Mouse (Mus musculus): ENCODE results near the gene Rhag.

Gene Rhag

DNA sequence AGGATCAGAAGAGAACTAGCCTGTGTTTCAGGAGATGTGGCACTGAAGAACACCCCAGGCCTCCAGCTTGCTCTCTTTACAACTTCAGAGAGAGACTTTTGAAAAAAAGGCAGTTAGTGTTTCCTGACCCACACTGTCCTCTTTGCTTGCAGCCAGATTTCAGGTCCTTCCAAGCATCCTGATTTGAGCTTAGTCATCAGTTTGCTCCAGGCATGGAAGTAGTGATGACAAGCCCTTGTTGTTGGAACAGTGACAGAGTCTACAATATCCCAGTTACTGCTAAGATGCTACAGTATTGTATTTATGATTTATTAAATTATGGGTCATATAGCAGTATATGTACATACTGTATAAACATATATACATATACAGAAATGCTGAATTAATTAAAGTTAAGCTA is 2.9 kb upstream of the Rhag start:
- Histone ChIP-seq H3K9me3 (ENCODE audit: low read length) (no peaks in the 10 kb centered on the region), H3K4me1 (replicated peaks; ENCODE audit: low read depth, low read length) (no peaks in the 10 kb centered on the region), H3K4me3 (replicated peaks; ENCODE audit: low read length) (no peak overlapping the region), H3K27me3 (ENCODE audit: insufficient read depth, low read length) (no peaks in the 10 kb centered on the region), H3K36me3 (ENCODE audit: insufficient read depth, low read length) (no peaks in the 10 kb centered on the region)
- TF ChIP-seq CTCF (conservative IDR thresholded peaks at IDR 0.05; ENCODE audit: low read length): no peak
- no peak for TF ChIP-seq POU5F1 (IDR thresholded peaks at IDR 0.05; ENCODE audit: borderline replicate concordance, low read length)
- no peak for TF ChIP-seq NANOG (IDR thresholded peaks at IDR 0.05; ENCODE audit: borderline replicate concordance, low read length)

DNA sequence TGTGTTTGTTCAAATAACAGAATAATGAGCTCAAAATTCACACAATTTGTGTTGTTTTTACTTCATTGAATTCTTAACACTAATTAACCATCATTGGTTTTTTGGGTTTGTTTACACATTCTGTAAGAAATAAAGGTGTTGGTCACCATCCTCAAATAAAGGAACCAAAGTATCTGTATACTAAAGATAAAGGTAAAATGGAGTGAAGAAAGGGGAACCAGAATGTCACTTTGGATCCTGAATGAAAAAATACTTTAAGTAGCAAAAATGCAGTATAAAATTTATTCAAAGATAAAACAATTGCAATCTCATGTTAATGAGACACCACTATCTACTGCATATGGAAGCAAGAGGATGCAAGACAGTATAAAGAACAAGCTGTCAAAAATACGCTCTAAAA is 634 bp downstream of the Rhag start:
- H3K4me3 ChIP-seq (replicated peaks; ENCODE audit: low read length): no peak overlapping the region
- no peaks in the 10 kb centered on the region for H3K4me1 ChIP-seq (replicated peaks; ENCODE audit: low read depth, low read length)
- H3K9me3 ChIP-seq (ENCODE audit: low read length): no peaks in the 10 kb centered on the region
- H3K27me3 ChIP-seq (ENCODE audit: insufficient read depth, low read length): no peaks in the 10 kb centered on the region
- TF ChIP-seq POU5F1 (IDR thresholded peaks at IDR 0.05; ENCODE audit: borderline replicate concordance, low read length): no peak
- TF ChIP-seq CTCF (conservative IDR thresholded peaks at IDR 0.05; ENCODE audit: low read length): no peak
- TF ChIP-seq NANOG (IDR thresholded peaks at IDR 0.05; ENCODE audit: borderline replicate concordance, low read length): no peak
- no peaks in the 10 kb centered on the region for H3K36me3 ChIP-seq (ENCODE audit: insufficient read depth, low read length)

DNA sequence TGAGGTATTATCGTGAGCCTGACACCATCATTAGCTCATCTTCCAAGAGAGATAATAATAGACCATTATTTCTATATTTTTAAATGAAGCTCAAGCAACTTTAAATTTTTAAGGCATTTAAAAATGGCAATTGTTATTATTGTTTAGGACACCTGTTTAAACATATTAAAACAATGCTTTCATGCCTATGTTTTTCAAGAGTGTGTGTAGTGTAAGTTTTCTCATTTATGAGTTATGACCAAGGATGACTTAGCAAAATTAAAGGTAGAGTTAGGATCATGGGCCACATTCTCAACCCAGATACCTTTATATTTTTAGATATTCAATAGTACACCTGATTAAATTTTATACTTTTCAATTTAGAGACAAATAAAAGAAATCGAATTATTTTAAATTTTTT is 1.3 kb downstream of the Rhag start:
- no peaks in the 10 kb centered on the region for H3K9me3 ChIP-seq (ENCODE audit: low read length)
- TF ChIP-seq NANOG (IDR thresholded peaks at IDR 0.05; ENCODE audit: borderline replicate concordance, low read length) (no peak), POU5F1 (IDR thresholded peaks at IDR 0.05; ENCODE audit: borderline replicate concordance, low read length) (no peak), CTCF (conservative IDR thresholded peaks at IDR 0.05; ENCODE audit: low read length) (no peak)
- no peaks in the 10 kb centered on the region for H3K4me1 ChIP-seq (replicated peaks; ENCODE audit: low read depth, low read length)
- H3K27me3 ChIP-seq (ENCODE audit: insufficient read depth, low read length): no peaks in the 10 kb centered on the region
- H3K4me3 ChIP-seq (replicated peaks; ENCODE audit: low read length): no peak overlapping the region
- no peaks in the 10 kb centered on the region for H3K36me3 ChIP-seq (ENCODE audit: insufficient read depth, low read length)

DNA sequence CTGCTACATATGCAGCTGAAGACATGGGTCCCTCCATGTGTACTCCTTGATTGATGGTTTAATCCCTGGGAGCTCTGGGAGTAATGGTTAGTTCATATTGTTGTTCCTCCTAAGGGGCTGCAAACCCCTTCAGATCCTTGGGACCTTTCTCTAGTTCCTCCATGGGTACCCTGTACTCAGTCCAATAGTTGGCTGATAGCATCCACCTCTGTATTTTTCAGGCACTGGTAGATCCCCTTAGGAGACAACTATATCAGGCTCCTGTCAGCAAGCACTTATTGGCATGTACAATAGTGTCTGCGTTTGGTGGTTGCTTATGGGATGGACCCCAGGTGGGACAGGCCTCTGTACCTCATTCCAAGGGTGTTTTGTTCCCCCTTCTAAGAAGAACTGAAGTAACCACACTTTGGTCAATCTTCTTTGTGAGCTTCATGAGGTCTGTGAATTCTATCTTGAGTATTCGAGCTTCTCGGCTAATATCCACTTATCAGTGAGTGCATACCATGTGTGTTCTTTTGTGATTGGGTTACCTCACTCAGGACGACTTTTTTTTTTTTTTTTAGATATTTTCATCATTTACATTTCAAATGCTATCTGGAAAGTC is 6.5 kb downstream of the Rhag start:
- H3K27me3 ChIP-seq (ENCODE audit: insufficient read depth, low read length): no peaks in the 10 kb centered on the region
- no peak overlapping the region for H3K4me3 ChIP-seq (replicated peaks; ENCODE audit: low read length)
- H3K36me3 ChIP-seq (ENCODE audit: insufficient read depth, low read length): no peaks in the 10 kb centered on the region
- H3K4me1 ChIP-seq (replicated peaks; ENCODE audit: low read depth, low read length): no peaks in the 10 kb centered on the region
- H3K9me3 ChIP-seq (ENCODE audit: low read length): no peaks in the 10 kb centered on the region
- TF ChIP-seq CTCF (conservative IDR thresholded peaks at IDR 0.05; ENCODE audit: low read length): no peak
- no peak for TF ChIP-seq POU5F1 (IDR thresholded peaks at IDR 0.05; ENCODE audit: borderline replicate concordance, low read length)
- TF ChIP-seq NANOG (IDR thresholded peaks at IDR 0.05; ENCODE audit: borderline replicate concordance, low read length): no peak

DNA sequence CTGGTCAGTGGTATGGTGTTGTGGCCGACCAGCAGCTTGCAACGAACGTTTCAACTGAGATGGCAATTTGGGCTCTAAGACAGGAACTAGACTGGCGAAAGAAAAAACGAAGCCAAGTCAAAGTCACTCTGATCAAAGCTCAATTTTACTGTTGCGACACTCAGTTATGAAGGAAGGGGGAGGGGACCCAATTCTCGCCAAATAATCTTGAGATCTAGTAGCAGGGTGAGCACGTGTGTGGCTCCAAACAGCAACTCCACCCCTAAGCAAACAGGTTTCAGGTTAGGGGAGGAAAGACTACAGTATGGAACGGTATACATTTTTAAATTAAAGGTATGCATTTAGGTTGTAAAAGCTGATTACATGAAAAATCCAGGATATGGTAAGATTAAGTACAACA is 10.6 kb downstream of the Rhag start:
- no peaks in the 10 kb centered on the region for H3K4me1 ChIP-seq (replicated peaks; ENCODE audit: low read depth, low read length)
- H3K36me3 ChIP-seq (ENCODE audit: insufficient read depth, low read length): no peaks in the 10 kb centered on the region
- H3K4me3 ChIP-seq (replicated peaks; ENCODE audit: low read length): no peak overlapping the region
- H3K27me3 ChIP-seq (ENCODE audit: insufficient read depth, low read length): no peaks in the 10 kb centered on the region
- TF ChIP-seq CTCF (conservative IDR thresholded peaks at IDR 0.05; ENCODE audit: low read length) (no peak), POU5F1 (IDR thresholded peaks at IDR 0.05; ENCODE audit: borderline replicate concordance, low read length) (no peak), NANOG (IDR thresholded peaks at IDR 0.05; ENCODE audit: borderline replicate concordance, low read length) (no peak)
- H3K9me3 ChIP-seq (ENCODE audit: low read length): no peaks in the 10 kb centered on the region

DNA sequence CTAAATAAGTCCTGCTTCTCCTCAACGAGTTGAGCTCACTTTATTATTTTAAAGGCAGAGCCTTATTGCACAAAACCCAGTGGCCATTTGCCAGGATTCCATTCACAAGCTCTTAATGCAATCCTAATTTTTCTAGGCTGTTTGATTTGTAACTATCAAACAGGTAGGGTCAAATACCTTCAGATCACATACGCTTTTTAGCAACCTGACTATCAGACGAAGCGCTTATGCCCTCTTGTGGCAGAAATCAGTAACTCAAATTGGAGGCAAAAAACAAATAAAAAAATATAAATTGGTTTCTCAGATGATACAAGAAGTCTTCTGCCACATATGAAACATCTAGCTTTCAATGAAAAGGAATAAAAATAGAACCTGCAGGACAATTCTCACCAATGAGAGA is 12.9 kb downstream of the Rhag start:
- Histone ChIP-seq H3K36me3 (ENCODE audit: insufficient read depth, low read length) (no peaks in the 10 kb centered on the region), H3K9me3 (ENCODE audit: low read length) (no peaks in the 10 kb centered on the region), H3K4me3 (replicated peaks; ENCODE audit: low read length) (no peak overlapping the region), H3K27me3 (ENCODE audit: insufficient read depth, low read length) (no peaks in the 10 kb centered on the region), H3K4me1 (replicated peaks; ENCODE audit: low read depth, low read length) (no peaks in the 10 kb centered on the region)
- TF ChIP-seq CTCF (conservative IDR thresholded peaks at IDR 0.05; ENCODE audit: low read length): peak; percentile 52
- TF ChIP-seq POU5F1 (IDR thresholded peaks at IDR 0.05; ENCODE audit: borderline replicate concordance, low read length): no peak

DNA sequence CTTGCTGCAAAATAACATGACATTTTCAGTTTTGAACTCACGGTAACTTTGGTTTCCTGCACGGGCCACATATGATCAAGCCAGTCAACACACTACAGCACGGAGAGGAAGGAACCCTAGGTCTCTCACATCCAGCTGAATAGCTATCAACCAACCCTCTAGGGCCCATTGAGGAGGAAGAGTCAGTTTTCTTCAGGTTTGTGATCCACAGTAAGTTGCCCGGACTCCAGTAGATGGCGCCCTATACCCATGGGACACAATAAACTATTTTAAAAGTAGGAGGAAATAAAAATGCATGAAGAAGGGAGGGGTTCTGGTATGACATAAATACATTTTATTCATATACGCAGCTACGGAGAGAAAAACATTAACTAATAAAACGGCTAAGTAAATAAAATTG is 13.6 kb downstream of the Rhag start:
- Histone ChIP-seq H3K27me3 (ENCODE audit: insufficient read depth, low read length) (no peaks in the 10 kb centered on the region), H3K9me3 (ENCODE audit: low read length) (no peaks in the 10 kb centered on the region), H3K36me3 (ENCODE audit: insufficient read depth, low read length) (no peaks in the 10 kb centered on the region), H3K4me3 (replicated peaks; ENCODE audit: low read length) (no peak overlapping the region), H3K4me1 (replicated peaks; ENCODE audit: low read depth, low read length) (no peaks in the 10 kb centered on the region)
- TF ChIP-seq POU5F1 (IDR thresholded peaks at IDR 0.05; ENCODE audit: borderline replicate concordance, low read length) (no peak), CTCF (conservative IDR thresholded peaks at IDR 0.05; ENCODE audit: low read length) (peak; percentile 73), NANOG (IDR thresholded peaks at IDR 0.05; ENCODE audit: borderline replicate concordance, low read length) (no peak)

DNA sequence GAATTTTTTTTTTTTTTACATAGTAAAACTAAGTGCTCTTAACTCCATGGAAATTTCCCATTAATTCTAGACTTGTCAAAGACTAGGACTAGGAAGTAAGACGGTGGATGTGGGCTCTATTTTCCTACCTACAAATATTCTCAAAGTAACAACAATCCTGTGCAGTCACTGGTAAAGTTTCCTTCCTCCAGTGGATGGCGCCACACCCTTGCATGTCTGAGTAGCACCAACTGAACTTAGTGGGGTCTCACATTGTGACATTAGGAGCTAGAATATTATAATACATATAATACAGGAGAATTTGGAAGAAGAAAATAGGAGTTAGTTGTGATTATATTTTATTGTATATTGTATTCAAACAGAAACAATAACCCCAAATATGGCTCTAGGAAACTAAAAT is 20.9 kb downstream of the Rhag start:
- Histone ChIP-seq H3K4me3 (replicated peaks; ENCODE audit: low read length) (no peak overlapping the region), H3K27me3 (ENCODE audit: insufficient read depth, low read length) (no peaks in the 10 kb centered on the region), H3K9me3 (ENCODE audit: low read length) (no peaks in the 10 kb centered on the region), H3K36me3 (ENCODE audit: insufficient read depth, low read length) (no peaks in the 10 kb centered on the region), H3K4me1 (replicated peaks; ENCODE audit: low read depth, low read length) (no peaks in the 10 kb centered on the region)
- TF ChIP-seq POU5F1 (IDR thresholded peaks at IDR 0.05; ENCODE audit: borderline replicate concordance, low read length) (no peak), CTCF (conservative IDR thresholded peaks at IDR 0.05; ENCODE audit: low read length) (peak; percentile 31)

DNA sequence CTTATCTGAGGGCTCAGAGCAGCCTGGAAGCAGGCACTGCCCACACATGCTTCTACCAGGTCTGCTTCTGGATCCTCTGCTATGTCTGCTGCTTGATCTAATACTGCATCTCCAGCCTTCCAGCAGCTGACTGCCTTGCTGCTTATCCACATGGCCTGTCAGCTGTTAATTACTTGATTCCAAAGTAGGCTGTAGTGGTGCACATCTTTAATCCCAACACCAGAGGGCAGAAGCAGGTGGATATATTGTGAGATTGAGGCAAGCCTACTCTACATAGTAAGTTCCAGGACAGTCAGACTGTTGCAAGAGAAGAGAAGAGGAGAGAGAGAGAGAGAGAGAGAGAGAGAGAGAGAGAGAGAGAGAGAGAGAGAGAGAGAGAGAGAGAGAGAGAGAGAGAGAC is 26.4 kb downstream of the Rhag start:
- Histone ChIP-seq H3K4me1 (replicated peaks; ENCODE audit: low read depth, low read length) (no peaks in the 10 kb centered on the region), H3K4me3 (replicated peaks; ENCODE audit: low read length) (no peak overlapping the region), H3K9me3 (ENCODE audit: low read length) (no peaks in the 10 kb centered on the region), H3K27me3 (ENCODE audit: insufficient read depth, low read length) (no peaks in the 10 kb centered on the region), H3K36me3 (ENCODE audit: insufficient read depth, low read length) (no peaks in the 10 kb centered on the region)
- peak; percentile 52 for TF ChIP-seq CTCF (conservative IDR thresholded peaks at IDR 0.05; ENCODE audit: low read length)
- TF ChIP-seq POU5F1 (IDR thresholded peaks at IDR 0.05; ENCODE audit: borderline replicate concordance, low read length): no peak
- TF ChIP-seq NANOG (IDR thresholded peaks at IDR 0.05; ENCODE audit: borderline replicate concordance, low read length): no peak
